Mouse (Mus musculus) left cerebral cortex, postnatal 10 days (tissue): Measurements from ENCODE around the gene Mical3. TPM values are rescaled to one million over a fixed set of nuclear protein-coding genes. Genes with fewer than 3 reads are reported as not detected.

Experiments used
- DNase-seq, 2 experiments: peaks; one replicate each; pipeline ENCODE4 v3.0.0; 2021 to 2022; ENCODE audit warnings: low spot score in 2 of 2, mixed read lengths in 1 of 2; ENCODE audit errors: extremely low spot score in 1 of 2
- intact Hi-C: fragments of 180-260 bp; cut with DNase I; formaldehyde crosslinking; loops from one replicate; pipeline ENCODE4 v1.15.1; 2025
- total RNA-seq, 2 experiments: library from RNA; stranded (reverse); gene quantifications; 2 replicates each; pipeline ENCODE4 v1.2.3; 2021

Gene Mical3
- total RNA-seq, 2 experiments from 2014 or later, result 110 to 111 TPM

DNA sequence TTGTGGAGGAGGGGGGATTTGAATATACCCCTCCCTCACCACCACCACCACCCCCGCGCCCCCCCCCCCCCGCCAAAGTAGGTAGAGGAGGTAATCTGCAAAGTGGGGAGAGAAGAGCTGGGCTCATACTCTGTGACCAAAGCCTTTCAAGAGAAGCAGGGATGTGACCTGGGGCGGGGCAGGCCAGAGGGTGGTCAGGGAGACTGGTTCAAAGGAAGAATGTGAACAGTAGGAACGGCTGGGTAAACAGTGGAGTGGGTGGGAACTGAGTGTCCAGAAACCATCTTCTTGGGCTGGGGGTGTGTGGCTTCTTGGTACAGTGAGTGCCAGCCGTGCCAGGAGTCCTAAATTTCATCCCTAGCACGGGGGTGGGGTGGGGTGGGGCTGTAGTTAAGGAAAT, 10.0 kb downstream of the Mical3 start:
- DNase-seq, result peak in 1 of 2 experiments; percentile 46
- intact Hi-C loops, result no loop called here

DNA sequence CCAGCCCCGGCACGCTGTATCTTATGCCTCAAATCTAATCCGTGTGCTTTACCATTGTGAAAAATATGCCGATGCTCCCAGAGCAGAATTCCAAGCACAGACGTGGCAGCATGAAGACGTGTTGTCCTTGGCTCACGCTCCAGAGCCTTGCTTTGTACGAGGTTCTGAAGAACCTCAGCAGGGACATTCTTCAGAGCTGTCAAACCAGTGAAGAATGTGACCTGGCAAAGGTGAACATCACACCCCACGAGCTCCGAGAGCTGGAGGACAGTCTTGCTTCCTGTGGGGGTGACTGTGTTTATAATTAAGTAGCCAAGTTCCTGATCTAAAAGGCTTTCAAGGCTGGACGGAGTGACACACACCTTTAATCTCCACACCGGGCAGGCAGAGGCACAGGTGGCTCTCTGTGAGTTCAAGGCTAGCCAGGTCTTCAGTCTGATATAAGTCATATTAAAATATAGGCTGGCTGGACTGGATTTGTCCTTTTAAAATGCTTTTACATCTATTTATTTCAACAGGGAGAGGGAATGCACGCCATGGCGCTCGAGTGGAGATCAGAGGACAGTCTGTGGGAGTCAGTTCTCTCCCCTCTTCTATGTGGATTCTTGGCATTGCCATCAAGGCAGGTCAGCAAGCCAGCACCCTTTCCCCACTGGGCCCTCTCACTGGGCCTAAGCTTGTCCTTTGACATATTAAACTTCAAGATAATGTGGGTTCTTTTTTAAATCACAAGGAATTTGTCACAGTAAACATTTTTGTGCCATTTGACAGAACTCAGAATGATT, 12.6 kb downstream of the Mical3 start:
- intact Hi-C loops, result no loop called here
- peak in 1 of 2 experiments; percentile 57 for DNase-seq

DNA sequence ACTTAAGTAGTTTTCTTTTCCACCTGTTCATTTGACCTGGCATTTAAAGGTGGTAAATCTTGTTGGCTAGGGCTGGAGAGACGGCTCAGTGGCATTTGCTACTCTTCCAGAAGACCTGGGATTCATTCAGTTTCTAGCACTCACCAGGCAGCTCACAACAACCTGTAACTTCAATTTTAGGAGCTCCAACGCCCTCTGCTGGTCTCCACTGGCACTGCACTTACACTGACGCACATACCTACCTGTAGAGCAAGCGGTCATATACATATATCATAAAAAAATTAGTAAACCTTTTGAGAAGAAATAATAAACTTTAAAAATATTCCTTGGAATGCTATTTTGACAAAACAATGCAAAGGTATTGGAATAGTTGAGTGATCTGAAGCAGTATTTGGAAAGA, 13.7 kb downstream of the Mical3 start:
- intact Hi-C loops, result no loop called here
- peak in 1 of 2 experiments; percentile 15 for DNase-seq

DNA sequence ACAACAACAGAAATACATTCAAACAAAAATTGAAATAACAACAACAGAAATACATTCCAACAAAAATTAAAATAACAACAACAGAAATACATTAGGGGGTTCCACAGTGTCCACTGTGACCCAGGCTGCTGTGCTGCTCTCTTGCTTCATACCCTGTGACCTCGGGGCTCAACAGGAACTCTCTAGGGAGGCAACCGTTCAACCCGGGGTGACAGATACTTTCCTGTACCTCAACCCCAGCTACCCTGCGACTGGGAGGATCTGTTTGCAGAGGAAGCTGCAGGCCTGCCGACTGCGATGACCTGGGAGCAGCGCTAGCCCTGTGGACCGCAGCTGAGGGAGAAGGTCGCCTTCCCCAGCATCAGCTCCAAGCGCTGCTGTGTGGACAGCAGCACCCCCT, 14.4 kb downstream of the Mical3 start:
- intact Hi-C loops, result no loop called here
- peak in 1 of 2 experiments; percentile 24 for DNase-seq

DNA sequence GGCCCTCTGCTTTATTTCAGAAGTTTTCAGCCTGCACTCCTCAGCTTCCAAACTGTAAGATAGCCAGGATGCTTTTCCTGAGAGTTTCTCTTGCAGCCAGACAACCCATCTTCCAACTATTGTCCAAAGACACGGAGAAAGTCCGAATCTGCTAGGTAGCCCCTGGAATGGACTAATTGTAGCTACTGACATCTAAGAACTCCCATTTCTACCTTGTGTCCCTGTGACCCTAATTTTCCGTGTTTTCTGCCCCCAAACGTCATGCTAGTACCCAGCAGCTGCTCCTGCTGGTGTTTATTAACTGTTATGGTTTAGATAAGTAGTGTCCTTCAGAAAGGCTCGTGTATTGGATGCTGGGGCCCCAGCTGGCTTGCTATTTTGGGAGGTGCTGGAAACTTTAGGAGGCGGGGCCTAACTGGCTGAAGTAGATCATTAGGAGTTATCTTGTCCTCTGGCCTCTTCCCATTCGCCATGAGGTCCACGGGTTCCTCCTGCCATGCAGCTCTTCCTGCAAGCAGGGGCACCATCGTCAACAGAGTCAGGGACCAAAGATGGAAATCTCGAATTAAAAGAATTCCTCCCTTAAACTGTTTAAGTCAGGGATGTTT, 19.2 kb downstream of the Mical3 start:
- intact Hi-C loops, result no loop called here
- DNase-seq, result no peak

DNA sequence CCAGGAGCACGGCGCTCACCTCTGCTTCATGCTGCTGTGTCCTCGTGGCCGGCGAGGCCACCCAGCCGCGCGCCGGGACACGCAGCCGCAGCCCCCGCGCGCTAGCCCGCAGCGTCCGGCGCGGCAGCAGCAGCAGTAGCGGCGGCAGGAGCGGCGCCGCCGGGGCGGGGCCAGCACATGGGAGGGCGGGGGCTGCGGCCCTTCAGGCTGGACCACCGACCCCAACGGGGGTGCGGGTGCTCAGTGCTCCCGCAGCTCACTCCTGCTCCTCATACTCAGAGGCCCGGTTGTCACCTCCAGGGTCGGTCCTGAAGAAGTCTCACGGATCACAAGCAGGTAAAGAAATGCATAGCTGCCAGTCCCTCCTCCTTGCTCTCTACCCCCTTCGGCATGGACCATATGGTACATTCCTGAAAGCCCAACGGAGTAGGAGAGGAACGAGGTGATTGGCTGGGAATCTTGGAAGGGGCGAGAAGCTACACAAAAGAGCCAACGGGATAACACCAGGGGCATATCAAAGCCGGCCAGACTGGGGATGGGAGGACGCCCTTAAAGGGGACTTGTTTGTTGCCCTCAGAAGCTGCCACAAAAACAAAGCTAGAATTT, 20.7 kb downstream of the Mical3 start:
- intact Hi-C loops, result loop anchor here (5.0 kb wide), 2 partner anchors 68 to 93 kb away; no protein-coding TSS in a partner anchor
- DNase-seq, result peak; percentile 92 to 93

DNA sequence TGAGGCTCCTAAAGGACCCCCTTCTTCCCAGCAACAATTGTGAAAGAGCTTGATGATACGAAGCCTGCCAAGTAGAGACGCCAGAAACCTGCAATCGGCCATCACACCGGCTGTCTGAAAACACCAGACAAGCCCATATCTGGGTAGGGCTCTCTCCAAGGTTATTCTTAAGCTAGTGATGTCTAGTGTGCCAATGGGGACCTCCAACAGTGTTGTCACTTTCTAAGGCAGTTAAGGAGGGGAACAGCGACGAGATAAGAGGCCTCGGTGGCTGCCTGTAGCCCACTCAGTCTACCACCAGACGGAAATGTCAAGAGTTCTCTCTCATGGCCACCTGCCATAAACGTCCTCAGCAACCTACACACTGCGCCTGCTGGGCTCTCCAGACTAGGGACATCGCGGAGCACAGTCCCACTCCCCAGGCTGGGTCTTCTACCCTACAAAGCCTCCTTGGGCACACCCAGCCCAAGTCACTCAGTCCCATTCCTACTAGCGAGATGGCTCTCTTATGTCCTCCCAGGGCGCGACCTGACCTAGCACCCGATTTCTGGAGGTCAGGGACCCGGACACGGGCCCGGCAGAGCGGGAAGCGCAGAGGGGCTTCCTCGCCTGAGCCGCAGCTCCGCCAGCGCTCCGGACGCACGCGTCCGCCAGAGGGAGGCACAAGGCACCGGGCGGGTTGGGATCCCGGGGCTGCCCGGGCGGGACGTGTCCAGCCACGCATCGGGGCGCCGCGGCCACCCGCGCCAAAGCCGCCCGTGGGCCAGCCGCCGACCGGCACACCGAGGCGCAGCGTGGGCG, 21.4 kb downstream of the Mical3 start:
- DNase-seq, result no peak
- intact Hi-C loops, result loop anchor here (5.0 kb wide), 2 partner anchors 67 to 92 kb away; no protein-coding TSS in a partner anchor

DNA sequence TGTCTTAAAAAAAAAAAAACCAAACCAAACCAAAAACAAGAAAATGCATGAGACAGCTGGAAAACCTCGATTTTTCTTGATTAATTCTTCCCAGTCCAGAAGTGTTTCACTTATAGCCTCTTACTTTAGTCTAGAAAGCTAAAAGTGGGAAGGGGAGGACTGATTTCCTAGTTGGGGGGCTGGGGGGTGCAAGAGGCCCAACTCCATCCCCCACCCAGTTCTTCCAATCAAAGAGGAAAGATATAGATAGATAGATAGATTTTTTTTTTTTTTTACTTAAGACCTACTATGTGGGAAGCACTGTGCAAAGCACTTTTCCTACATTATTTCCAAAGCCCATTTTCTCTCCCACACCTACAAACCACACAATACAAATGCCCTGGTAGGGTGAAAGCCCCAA, 22.7 kb downstream of the Mical3 start:
- DNase-seq, result no peak
- intact Hi-C loops, result loop anchor here (5.0 kb wide), 2 partner anchors 66 to 91 kb away; no protein-coding TSS in a partner anchor

DNA sequence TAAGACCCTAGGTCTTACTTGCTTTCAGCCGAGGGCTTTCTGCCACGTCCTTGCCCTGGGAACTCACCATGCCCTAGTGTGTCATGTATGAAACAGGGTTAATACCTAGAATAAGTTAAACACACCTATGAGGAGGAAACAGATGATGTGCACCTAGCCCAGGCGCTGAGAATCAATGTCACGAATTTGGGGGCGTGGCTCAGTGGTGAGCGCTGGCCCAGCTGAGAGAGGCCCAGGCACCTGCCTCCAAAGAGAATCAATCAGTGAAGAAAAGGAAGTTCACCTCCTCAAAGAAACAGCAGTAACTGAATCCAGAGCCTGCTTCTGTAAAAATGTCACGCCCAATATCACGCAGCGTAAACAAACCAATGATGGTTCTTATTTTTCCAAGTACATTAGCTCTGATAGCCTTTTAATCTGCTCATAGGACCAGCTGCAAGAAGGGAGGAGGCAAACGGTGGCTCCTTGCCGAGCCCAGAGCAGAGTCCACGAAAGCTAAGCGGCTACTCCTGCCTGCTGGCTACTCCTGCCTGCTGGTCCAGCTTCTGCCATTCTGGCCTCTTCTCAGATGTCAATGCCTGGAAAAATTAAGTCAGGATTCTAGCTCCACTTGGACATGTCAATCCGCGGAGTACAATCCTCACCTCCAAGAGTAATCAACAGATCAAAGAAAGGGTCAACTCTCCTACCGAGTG, 23.9 kb downstream of the Mical3 start:
- DNase-seq, result no peak
- intact Hi-C loops, result loop anchor here (5.0 kb wide), 2 partner anchors 65 to 90 kb away; no protein-coding TSS in a partner anchor

DNA sequence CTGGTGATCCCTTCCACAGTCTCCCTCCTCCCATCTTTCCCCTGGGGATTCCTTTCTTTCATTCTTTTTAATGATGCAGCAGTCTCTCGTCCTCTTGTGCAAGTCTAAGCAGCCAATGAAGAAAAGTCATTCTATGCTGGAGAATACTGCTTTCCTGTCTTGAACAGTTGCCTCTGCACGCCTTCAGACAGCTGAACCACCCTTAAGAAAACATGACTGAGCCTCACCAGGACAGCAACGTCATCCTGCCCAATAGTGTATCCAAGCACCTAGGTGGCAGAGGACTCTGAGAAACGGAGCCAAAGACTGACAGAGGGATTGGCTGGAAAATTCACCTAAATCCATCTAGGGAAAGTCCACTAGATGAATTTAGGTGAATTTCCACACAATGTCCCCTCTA, 25.1 kb downstream of the Mical3 start:
- DNase-seq, result no peak
- intact Hi-C loops, result loop anchor here (5.0 kb wide), 2 partner anchors 63 to 88 kb away; no protein-coding TSS in a partner anchor

DNA sequence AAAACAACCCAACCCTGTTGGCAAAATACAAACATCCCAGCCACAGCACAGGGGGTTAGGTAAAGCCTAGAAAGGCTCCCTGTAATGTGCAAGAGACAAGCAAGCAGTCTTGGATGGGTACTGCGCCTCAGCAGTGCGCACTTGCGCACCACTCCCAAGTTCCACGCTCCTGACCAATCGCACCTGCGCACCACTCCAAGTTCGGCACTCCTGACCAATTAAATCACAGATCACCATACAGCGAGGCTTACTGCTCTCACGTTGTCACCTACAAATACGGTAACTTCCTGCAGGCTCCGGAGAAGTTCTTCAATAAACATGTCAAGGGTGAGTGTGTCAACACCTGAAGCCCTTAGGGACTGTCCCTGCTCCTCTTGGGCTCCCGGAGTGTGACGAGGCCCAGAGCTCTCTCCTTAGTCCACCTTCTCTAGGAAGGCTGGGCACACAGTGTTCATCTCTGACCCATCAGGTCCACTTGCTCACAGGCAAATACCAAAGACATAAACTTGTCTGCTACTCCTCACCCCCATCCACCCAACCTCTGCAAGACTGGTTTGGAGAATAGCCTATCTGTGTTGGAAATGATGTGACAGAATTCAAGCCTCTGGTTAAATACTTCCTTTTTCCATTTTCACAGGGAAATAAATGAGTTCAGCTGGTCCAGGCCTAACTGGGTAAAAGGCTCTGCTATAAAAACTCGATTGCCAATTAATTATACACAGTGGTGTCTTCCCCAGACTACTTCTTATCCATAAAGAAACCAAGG, 27.2 kb downstream of the Mical3 start:
- DNase-seq, result no peak
- intact Hi-C loops, result no loop called here

DNA sequence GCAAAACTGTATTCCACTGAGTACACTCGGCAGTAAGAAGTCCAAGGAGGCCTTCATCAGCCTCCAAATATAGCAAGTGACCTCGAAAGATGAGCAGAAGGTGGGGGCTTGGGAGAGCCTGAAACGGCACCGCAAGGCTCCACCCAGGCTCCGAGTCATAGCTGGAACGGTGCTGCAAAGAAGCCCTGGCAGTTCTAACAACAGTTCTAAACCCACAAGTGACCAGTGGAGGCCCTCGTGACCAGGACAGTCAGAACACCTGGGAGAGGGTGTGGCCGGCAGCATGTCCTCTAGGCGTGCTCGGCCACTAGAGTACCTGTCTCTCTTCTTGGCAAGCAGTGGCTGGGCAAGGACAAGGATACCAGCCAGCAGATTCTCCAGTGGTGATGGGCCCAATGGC, 27.9 kb downstream of the Mical3 start:
- intact Hi-C loops, result no loop called here
- no peak for DNase-seq

DNA sequence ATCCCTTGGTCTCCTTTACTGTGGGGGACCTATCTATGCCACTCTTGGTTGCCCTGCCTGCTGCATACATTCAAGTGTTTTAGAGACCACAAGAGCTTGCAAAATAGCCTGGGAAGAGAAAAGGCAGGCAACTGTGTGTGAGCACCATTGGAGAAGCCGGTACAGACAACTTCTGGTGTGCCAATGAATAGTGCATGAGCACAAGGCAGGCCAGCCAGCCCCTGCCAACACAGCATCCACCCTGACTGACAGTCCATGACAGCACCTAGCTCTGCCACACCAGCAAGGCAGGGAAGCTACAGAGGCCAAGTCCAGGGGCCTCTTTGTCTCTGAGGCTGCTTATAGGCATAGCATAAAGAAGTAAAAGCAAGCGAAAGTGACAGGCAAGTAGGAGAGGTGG, 28.7 kb downstream of the Mical3 start:
- DNase-seq, result no peak
- intact Hi-C loops, result no loop called here

DNA sequence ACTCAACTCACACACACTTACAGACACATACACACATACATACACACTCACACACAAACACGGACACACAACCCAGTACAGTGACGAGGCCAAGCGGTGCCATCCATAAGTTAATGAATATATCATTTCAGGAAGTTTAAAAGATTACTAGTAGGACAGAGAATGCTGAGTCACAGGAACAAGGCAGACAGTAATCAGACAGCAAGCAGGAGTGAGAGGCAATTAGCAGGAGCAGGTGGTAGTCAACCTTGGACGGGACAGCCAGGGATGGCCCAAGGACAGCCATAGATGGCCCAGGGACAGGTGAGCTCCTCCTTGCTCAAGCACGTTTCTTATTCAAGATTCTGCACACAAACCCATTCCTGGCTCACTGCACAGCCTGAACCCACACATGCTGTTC, 29.6 kb downstream of the Mical3 start:
- DNase-seq, result no peak
- intact Hi-C loops, result no loop called here

DNA sequence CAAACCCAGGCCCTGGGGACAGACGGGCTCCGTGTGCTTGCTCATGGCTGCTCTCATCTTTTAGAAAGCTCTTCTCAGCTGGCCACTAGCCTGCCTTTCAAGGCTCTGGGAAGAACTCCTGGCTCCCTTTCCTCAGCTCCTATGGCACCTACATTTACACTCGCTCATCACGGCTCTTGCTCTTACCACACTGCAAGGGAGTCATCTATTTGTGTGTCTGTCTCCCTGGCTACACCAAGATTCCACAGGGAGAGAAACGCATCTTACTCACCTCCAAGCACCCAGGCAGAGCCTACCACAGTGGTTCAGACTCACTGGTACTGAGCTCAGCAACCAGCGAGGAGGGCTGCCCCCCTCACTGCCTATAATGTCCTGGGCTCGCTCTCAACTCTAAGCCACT, 31.0 kb downstream of the Mical3 start:
- DNase-seq, result no peak
- intact Hi-C loops, result no loop called here

DNA sequence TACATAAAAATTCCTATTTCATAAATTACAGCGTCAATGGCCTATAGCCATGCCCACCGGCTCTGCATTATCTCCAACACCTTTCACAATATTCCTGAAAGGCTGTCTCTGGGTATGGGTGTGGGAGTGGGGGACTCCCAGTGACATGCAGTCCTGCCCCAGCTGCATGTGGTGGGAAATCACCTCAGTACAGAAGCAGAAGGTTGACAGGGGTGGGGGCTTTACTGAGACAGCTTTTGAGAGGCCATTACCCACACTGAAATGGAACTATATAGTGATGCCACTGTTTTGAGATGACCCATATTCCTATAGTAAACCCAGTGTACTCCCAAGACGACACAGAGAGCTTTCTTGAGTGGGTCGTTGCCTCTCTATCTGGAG, 31.6 kb downstream of the Mical3 start:
- intact Hi-C loops, result no loop called here
- DNase-seq, result no peak

DNA sequence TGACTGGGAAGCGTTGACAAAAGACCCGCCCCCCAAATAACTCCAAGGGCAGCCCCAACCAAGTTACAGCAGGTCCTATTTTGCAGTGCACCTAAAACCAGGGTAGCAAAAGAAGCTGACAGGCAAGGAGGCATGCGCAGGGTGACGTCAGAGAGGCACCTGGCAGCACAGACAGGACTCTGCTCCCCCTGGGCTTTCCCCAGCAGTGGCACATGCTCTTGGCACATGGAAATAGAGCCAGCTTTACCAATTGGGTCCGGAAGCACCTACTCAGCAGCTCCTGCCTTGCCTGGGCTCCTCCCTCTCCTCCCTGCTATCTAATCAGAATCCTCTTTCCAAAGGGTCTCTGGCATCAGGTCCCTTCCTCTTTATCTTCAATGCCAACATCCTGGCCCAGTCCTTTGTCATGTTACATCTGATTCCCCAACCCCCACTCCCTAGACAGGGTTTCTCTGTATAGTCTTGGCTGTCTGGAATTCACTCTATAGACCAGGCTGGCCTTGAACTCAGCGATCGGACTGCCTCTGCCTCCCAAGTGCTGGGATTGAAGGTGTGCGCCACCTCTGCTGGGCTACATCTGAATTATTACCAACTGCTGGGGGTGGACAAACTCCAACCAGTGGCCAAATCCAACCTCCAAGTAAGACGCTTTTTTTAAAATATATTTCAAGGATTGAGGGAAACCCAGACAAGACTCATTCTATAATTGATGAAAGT, 32.1 kb downstream of the Mical3 start:
- intact Hi-C loops, result no loop called here
- no peak for DNase-seq
